Mouse (Mus musculus): ENCODE results near the gene Bahd1. TPM values are rescaled to one million over a fixed set of nuclear protein-coding genes. Genes with fewer than 3 reads are reported as not detected.

The Bahd1 gene
- total and polyA plus RNA-seq, 3 experiments: 14.1 to 37.8 (median 32.1) TPM

- no peaks in the 10 kb centered on the region for H3K9me3 ChIP-seq (replicated peaks; ENCODE audit: low read length)
- H3K4me2 ChIP-seq (ENCODE audit: insufficient read depth, low read depth, poor library complexity, severe bottlenecking): peak overlapping the region; percentile 57; the same call in 1 of the 2 replicates
- TF ChIP-seq MAZ (IDR thresholded peaks at IDR 0.05; ENCODE audit: low read depth, low read length): no peak
- TF ChIP-seq SMC3 (IDR thresholded peaks at IDR 0.05; ENCODE audit: low read depth, low read length): no peak
- no peak for TF ChIP-seq PAX5 (IDR thresholded peaks at IDR 0.05; ENCODE audit: low read length)
- no peak for TF ChIP-seq ELF1 (IDR thresholded peaks at IDR 0.05; ENCODE audit: low read depth, low read length)
- no peak for TF ChIP-seq NELFE (IDR thresholded peaks at IDR 0.05; ENCODE audit: low read depth, low read length)
- no peak for TF ChIP-seq MEF2A (IDR thresholded peaks at IDR 0.05; ENCODE audit: borderline replicate concordance, low read depth, low read length)
- TF ChIP-seq CHD2 (IDR thresholded peaks at IDR 0.05; ENCODE audit: low read length): no peak
- TF ChIP-seq POLR2A (IDR thresholded peaks at IDR 0.05; ENCODE audit: low read depth, low read length): no peak
- no peak for TF ChIP-seq ZC3H11A (IDR thresholded peaks at IDR 0.05; ENCODE audit: low read depth, low read length)
- TF ChIP-seq TCF12 (IDR thresholded peaks at IDR 0.05; ENCODE audit: low read depth, low read length): no peak
- no peak for TF ChIP-seq MXI1 (IDR thresholded peaks at IDR 0.05; ENCODE audit: low read depth, low read length)
- no peak for TF ChIP-seq ZMIZ1 (IDR thresholded peaks at IDR 0.05; ENCODE audit: low read depth, low read length)
- TF ChIP-seq KAT2A (IDR thresholded peaks at IDR 0.05; ENCODE audit: insufficient replicate concordance, low read length): no peak
- TF ChIP-seq MAX (IDR thresholded peaks at IDR 0.05; ENCODE audit: low read length): no peak
- no peak for TF ChIP-seq ZKSCAN1 (IDR thresholded peaks at IDR 0.05; ENCODE audit: borderline replicate concordance, low read depth, low read length)
- no peak for TF ChIP-seq TBP (conservative IDR thresholded peaks at IDR 0.05; ENCODE audit: low read depth, low read length)
- H3K27me3 ChIP-seq (replicated peaks): no peaks in the 10 kb centered on the region
- peaks cover 43 to 84% of the 10 kb centered on the region in 2 experiments for H3K4me1 ChIP-seq (ENCODE audit: control insufficient read depth in 1 of 2, insufficient read depth in 2 of 2)
- dilution Hi-C loops (cut with MboI; ENCODE audit: extremely low pct_ligation_motif_present, extremely low pct_unique_long_range_greater_than_20kb, low sequenced_read_pairs) (no loop called here), in situ Hi-C loops (cut with MboI; ENCODE audit: low pct_ligation_motif_present, low pct_unique_long_range_greater_than_20kb, low sequenced_read_pairs) (no loop called here)
- DNase-seq (ENCODE audit: extremely low read depth): no peak
- peak overlapping the region; percentile 48 for H3K27ac ChIP-seq (ENCODE audit: insufficient read depth, low read depth)
- peaks cover 0 to 13% of the 10 kb centered on the region in 2 experiments for H3K36me3 ChIP-seq (replicated peaks in 1 of 2; ENCODE audit: control insufficient read depth in 1 of 2, insufficient read depth in 1 of 2, low read length in 1 of 2)
- no peak overlapping the region for H3K4me3 ChIP-seq (replicated peaks in 1 of 3; ENCODE audit: low read depth in 2 of 3, low read length in 2 of 3, poor library complexity in 1 of 3)
- H3K9ac ChIP-seq (ENCODE audit: insufficient read depth, low read depth): peak overlapping the region; percentile 29; the same call in 1 of the 2 replicates
- peaks cover 92% of the 10 kb centered on the region for H3K79me2 ChIP-seq (replicated peaks; ENCODE audit: control insufficient read depth, extremely low read depth, insufficient read depth, poor library complexity, severe bottlenecking)
Observed at GRCm38 (mm10) chr2:118907781-118908180, 7.6 kb downstream of the Bahd1 start.

- H3K4me1 ChIP-seq (ENCODE audit: control insufficient read depth in 1 of 2, insufficient read depth in 2 of 2): peaks cover 54 to 92% of the 10 kb centered on the region in 2 experiments
- no peak overlapping the region for H3K9ac ChIP-seq (ENCODE audit: insufficient read depth, low read depth)
- dilution Hi-C loops (cut with MboI; ENCODE audit: extremely low pct_ligation_motif_present, extremely low pct_unique_long_range_greater_than_20kb, low sequenced_read_pairs): no loop called here
- no peak for DNase-seq (ENCODE audit: extremely low read depth)
- TF ChIP-seq MAX (IDR thresholded peaks at IDR 0.05; ENCODE audit: low read length) (no peak), JUN (IDR thresholded peaks at IDR 0.05; ENCODE audit: insufficient read depth, low read depth, low read length) (no peak), E2F4 (IDR thresholded peaks at IDR 0.05; ENCODE audit: insufficient replicate concordance, low read depth, low read length) (no peak)
- H3K9me3 ChIP-seq (replicated peaks; ENCODE audit: low read length): no peaks in the 10 kb centered on the region
- peaks cover 0 to 19% of the 10 kb centered on the region in 2 experiments for H3K36me3 ChIP-seq (replicated peaks in 1 of 2; ENCODE audit: control insufficient read depth in 1 of 2, insufficient read depth in 1 of 2, low read length in 1 of 2)
- no peak overlapping the region for H3K4me3 ChIP-seq (replicated peaks in 1 of 3; ENCODE audit: low read depth in 2 of 3, low read length in 2 of 3, poor library complexity in 1 of 3)
- no peak overlapping the region for H3K27ac ChIP-seq (ENCODE audit: insufficient read depth, low read depth)
- peaks cover 92% of the 10 kb centered on the region for H3K79me2 ChIP-seq (replicated peaks; ENCODE audit: control insufficient read depth, extremely low read depth, insufficient read depth, poor library complexity, severe bottlenecking)
- H3K4me2 ChIP-seq (ENCODE audit: insufficient read depth, low read depth, poor library complexity, severe bottlenecking): no peak overlapping the region
- H3K27me3 ChIP-seq (replicated peaks): no peaks in the 10 kb centered on the region
- in situ Hi-C loops (cut with MboI; ENCODE audit: low pct_ligation_motif_present, low pct_unique_long_range_greater_than_20kb, low sequenced_read_pairs): no loop called here
Observed at GRCm38 (mm10) chr2:118909151-118909550, 9.0 kb downstream of the Bahd1 start.
